In the genomic region with DNA sequence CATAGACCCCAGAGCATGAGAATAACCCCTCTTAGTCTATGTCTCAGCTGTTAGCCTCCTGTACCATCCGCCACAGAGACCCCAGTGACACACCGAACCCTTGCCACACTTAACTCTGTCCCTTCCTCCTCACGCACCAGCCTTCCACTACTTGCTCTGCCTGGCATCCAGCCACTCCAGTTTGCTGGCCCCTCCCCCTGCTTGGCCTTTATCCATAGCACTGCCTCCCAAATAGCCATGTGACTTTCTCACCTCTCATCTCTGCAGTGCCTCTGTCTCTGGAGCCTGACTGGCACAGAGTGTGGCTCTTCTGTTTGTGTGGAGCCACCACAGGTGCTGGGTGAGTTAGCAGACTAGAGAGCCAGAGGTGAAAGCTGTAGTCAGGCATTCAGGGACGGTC, we compare ENCODE assay signal across 14 mouse cellular contexts. TPM values are rescaled to one million over a fixed set of nuclear protein-coding genes. Genes with fewer than 3 reads are reported as not detected.
DNase-seq lines count a peak whose midpoint lies in the region; ATAC-seq lines count a peak whose summit lies in the region.
"Had no signal": no experiment of that assay in that cellular context is flagged by ENCODE, and none has a peak within 500 bp of the region (broad histone marks: within the 10 kb centered on the region; RNA-seq: fewer than 3 reads in every experiment).

No protein-coding gene starts in this region.

- peak; percentile 43 for ATAC-seq in heart, embryonic 15.5 days (replicated peaks; ENCODE audit: insufficient number of reproducible peaks, insufficient read depth, low FRiP score, low read depth)
- no peak for ATAC-seq in cerebellum, adult (ENCODE audit: insufficient number of reproducible peaks, low FRiP score, low TSS enrichment)

- peaks cover 57% of the 10 kb centered on the region for H3K36me3 ChIP-seq in heart, embryonic 15.5 days

- intact Hi-C loops in heart, postnatal 25 days (cut with DNase I) = loop anchor here (5.0 kb wide), 1 partner anchor 35 kb away; no protein-coding TSS in a partner anchor

- H3K9ac ChIP-seq in heart, embryonic 15.5 days = no peak overlapping the region
- H3K9ac ChIP-seq: hindbrain, embryonic 14.5 days had no signal

- H3K4me1 ChIP-seq in heart, embryonic 15.5 days (replicated peaks) = peaks cover 33% of the 10 kb centered on the region

- DNase-seq in heart, postnatal 25 days (ENCODE audit: low spot score) = no peak
- peak; percentile 46 for DNase-seq in adrenal gland, postnatal 25 days
- peak; percentile 67 for DNase-seq in kidney, adult 9 months
- DNase-seq in lung, postnatal 25 days (ENCODE audit: low spot score) = peak; percentile 55
- DNase-seq in right cerebral cortex, postnatal 14 days = no peak
- DNase-seq: gastrocnemius, postnatal 14 days; spleen, adult 18-20 months; thymus, adult 2 months had no signal

- peak overlapping the region; percentile 54; the same call in 1 of the 2 replicates for H3K27ac ChIP-seq in heart, embryonic 15.5 days
- H3K27ac ChIP-seq: hindbrain, embryonic 14.5 days; macrophage had no signal

- H3K27me3 ChIP-seq in heart, embryonic 15.5 days = no peaks in the 10 kb centered on the region
- H3K27me3 ChIP-seq: CH12.LX had no signal

- H3K4me2 ChIP-seq in heart, embryonic 15.5 days = no peak overlapping the region
- H3K4me2 ChIP-seq: hindbrain, embryonic 14.5 days had no signal

- no peaks in the 10 kb centered on the region for H3K9me3 ChIP-seq in heart, embryonic 15.5 days (replicated peaks)

- no peak overlapping the region for H3K4me3 ChIP-seq in heart, embryonic 15.5 days
- H3K4me3 ChIP-seq: layer of hippocampus, adult 2 months had no signal

- WGBS in heart, embryonic 15.5 days = 49% methylated on average over 4 of the region's 4 CpGs

RNA-seq across cellular contexts. Expression of a gene that starts 27.5 kb away (rescaled TPM):
- 42.1 and 48.8 TPM in 2 replicates for polyA plus RNA-seq in heart, embryonic 15.5 days (2015; fragmentation: Nextera tagmentation; extraction: Ambion mirVana)
- 10 to 100 TPM; 71.7 to 74.1 TPM for total RNA-seq in heart, postnatal 25 days (2021)
- 157 and 195 TPM in 2 replicates for total RNA-seq in adrenal gland, postnatal 25 days (2021)

RNA-seq across cellular contexts. Expression of a gene that starts 57.0 kb away (rescaled TPM):
- 50.6 and 76.8 TPM in 2 replicates for polyA plus RNA-seq in heart, embryonic 15.5 days (2015; fragmentation: Nextera tagmentation; extraction: Ambion mirVana)
- total RNA-seq in heart, postnatal 25 days (2021) = 10 to 100 TPM; 32.2 to 35.2 TPM
- total RNA-seq in adrenal gland, postnatal 25 days (2021) = 122 and 148 TPM in 2 replicates

Comparison
In these comparisons a context has a peak if more than half of its experiments do, and no peak if none do; other contexts are left out.
1. DNase-seq: peak in adrenal gland, postnatal 25 days (single experiment), kidney, adult 9 months (single experiment) and lung, postnatal 25 days (single experiment); none in heart, postnatal 25 days (single experiment) and right cerebral cortex, postnatal 14 days (single experiment).